Mouse (Mus musculus): ENCODE data around the gene Abtb2.

Gene Abtb2

GRCm38 (mm10) chr2:103625349-103625932 lies 59.3 kb downstream of the Abtb2 start:
- DNase-seq = no peak

- DNase-seq = no peak
Measured at GRCm38 (mm10) chr2:103627101-103627500, 61.0 kb downstream of the Abtb2 start.

- no peak for DNase-seq
Measured at GRCm38 (mm10) chr2:103629956-103630355, 63.8 kb downstream of the Abtb2 start.

- DNase-seq = no peak
Measured at GRCm38 (mm10) chr2:103631293-103631717, 65.2 kb downstream of the Abtb2 start.

GRCm38 (mm10) chr2:103632136-103632925 lies 66.2 kb downstream of the Abtb2 start:
- DNase-seq = no peak

- no peak for DNase-seq
Measured at GRCm38 (mm10) chr2:103632926-103633250, 66.8 kb downstream of the Abtb2 start.

GRCm38 (mm10) chr2:103635731-103636487 lies 69.8 kb downstream of the Abtb2 start:
- DNase-seq = no peak

GRCm38 (mm10) chr2:103637385-103637784 lies 71.3 kb downstream of the Abtb2 start:
- DNase-seq = no peak

- DNase-seq = no peak
Measured at GRCm38 (mm10) chr2:103637943-103638342, 71.8 kb downstream of the Abtb2 start.

- no peak for DNase-seq
Measured at GRCm38 (mm10) chr2:103639701-103640100, 73.6 kb downstream of the Abtb2 start.

- no peak for DNase-seq
Measured at GRCm38 (mm10) chr2:103640861-103641260, 74.8 kb downstream of the Abtb2 start.

GRCm38 (mm10) chr2:103643584-103644211 lies 77.6 kb downstream of the Abtb2 start:
- DNase-seq = no peak

- no peak for DNase-seq
Measured at GRCm38 (mm10) chr2:103644418-103644817, 78.3 kb downstream of the Abtb2 start.

GRCm38 (mm10) chr2:103650314-103650879 lies 84.3 kb downstream of the Abtb2 start:
- DNase-seq = no peak

- no peak for DNase-seq
Measured at GRCm38 (mm10) chr2:103652121-103652520, 86.0 kb downstream of the Abtb2 start.

- no peak for DNase-seq
Measured at GRCm38 (mm10) chr2:103655037-103655436, 88.9 kb downstream of the Abtb2 start.

- no peak for DNase-seq
Measured at GRCm38 (mm10) chr2:103656028-103656427, 89.9 kb downstream of the Abtb2 start.

GRCm38 (mm10) chr2:103659167-103659566 lies 93.1 kb downstream of the Abtb2 start:
- no peak for DNase-seq

- DNase-seq = no peak
Measured at GRCm38 (mm10) chr2:103659648-103660556, 93.8 kb downstream of the Abtb2 start.

GRCm38 (mm10) chr2:103661696-103662095 lies 95.6 kb downstream of the Abtb2 start:
- no peak for DNase-seq

GRCm38 (mm10) chr2:103662121-103662520 lies 96.0 kb downstream of the Abtb2 start:
- peak; percentile 64 for DNase-seq

GRCm38 (mm10) chr2:103664341-103664740 lies 98.2 kb downstream of the Abtb2 start:
- no peak for DNase-seq

Measured in right cerebral cortex, postnatal 25 days (tissue).